Mouse (Mus musculus): ENCODE data around the gene Gatb. TPM values are rescaled to one million over a fixed set of nuclear protein-coding genes. Genes with fewer than 3 reads are reported as not detected.

Gene Gatb
- polyA plus RNA-seq, 1 experiment from 2014 or later = 49.7 TPM

Other genes starting within 250 kb of the Gatb start
- gene Fam160a1, start 243.2 kb downstream of the Gatb start, polyA plus RNA-seq (2014; fragmentation: Nextera tagmentation; extraction: Ambion mirVana) = 7.4 TPM in 2 replicates

All from heart, embryonic 14.5 days (tissue).